Mouse (Mus musculus): ENCODE data around the gene Cenpc1. TPM values are rescaled to one million over a fixed set of nuclear protein-coding genes. Genes with fewer than 3 reads are reported as not detected.
A peak's percentile ranks its signal among the peaks of the same experiment; 100 is the strongest.

Cenpc1 gene
- polyA plus RNA-seq, 1 experiment from 2014 or later, result 28.5 TPM

DNA sequence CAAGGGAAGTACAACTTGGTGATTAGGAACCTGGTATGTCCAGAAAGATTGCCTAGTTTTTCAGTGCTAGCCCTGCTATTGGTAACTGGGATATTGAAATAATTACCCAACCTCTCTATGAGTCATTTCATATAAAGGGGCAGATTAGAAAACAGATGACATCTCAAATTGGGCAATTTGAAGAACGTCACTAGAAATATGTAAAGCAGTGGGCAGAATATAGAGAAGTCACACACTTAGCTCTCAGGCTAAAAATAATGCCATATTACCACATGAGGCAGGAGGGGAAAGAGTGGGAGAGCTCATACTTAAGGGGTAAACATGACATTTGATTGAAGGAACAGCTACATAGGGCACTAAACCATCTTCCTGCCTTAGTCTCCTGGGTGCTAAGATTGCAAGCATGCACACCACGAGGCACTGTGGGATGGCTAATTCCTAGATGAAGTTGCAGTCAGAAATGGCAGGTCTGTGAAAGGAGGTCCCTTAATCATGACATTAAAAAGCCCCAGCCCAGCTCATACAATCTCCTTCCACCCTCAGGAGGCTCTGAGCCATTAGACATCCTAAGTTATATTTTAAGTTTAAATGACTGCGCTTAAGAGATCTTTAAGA lies 13.4 kb upstream of the Cenpc1 start:
- Histone ChIP-seq H3K27ac (no peak overlapping the region), H3K4me2 (no peak overlapping the region), H3K9ac (no peak overlapping the region), H3K4me3 (no peak overlapping the region), H3K27me3 (no peaks in the 10 kb centered on the region), H3K9me3 (no peaks in the 10 kb centered on the region), H3K4me1 (no peaks in the 10 kb centered on the region), H3K36me3 (no peaks in the 10 kb centered on the region)
- no peak for ATAC-seq (ENCODE audit: insufficient number of reproducible peaks, low FRiP score, low TSS enrichment, low read depth)
- 78% methylated on average over 3 of the region's 3 CpGs for WGBS

DNA sequence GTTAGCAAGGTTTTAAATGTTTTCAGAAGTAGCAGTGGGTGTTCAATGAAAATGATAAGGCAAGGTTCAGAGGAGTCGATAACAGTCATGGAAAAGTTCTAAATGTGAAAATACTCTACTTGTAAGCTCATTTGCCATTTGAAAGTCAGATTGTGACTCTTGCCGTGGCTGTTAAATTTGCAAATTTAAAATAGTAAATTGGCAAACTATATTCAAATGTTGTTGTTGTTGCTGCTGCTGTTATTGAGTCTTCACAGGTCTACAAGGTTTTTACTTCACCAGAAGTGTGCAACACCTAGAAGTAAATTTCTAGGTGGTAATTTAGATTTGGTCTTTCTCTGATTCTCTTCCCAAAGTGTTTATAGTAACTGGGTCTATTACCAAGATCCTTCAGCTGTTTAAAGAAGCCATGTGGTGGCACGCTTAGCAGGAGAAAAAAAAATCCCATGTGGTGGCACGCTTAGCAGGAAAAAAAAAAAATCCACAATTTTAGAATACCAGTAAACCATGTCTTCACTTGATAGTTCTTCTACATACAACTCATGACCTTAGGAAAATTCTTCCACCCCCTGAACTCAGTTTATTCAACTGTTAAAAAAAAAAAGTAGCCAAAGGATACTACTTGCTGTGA lies 7.5 kb upstream of the Cenpc1 start:
- no peaks in the 10 kb centered on the region for H3K9me3 ChIP-seq
- H3K4me1 ChIP-seq, result no peaks in the 10 kb centered on the region
- H3K9ac ChIP-seq, result no peak overlapping the region
- no peak overlapping the region for H3K4me3 ChIP-seq
- H3K27ac ChIP-seq, result no peak overlapping the region
- no peaks in the 10 kb centered on the region for H3K27me3 ChIP-seq
- H3K36me3 ChIP-seq, result no peaks in the 10 kb centered on the region
- ATAC-seq (ENCODE audit: insufficient number of reproducible peaks, low FRiP score, low TSS enrichment, low read depth), result no peak
- no peak overlapping the region for H3K4me2 ChIP-seq
- 73% methylated on average over 4 of the region's 4 CpGs for WGBS

DNA sequence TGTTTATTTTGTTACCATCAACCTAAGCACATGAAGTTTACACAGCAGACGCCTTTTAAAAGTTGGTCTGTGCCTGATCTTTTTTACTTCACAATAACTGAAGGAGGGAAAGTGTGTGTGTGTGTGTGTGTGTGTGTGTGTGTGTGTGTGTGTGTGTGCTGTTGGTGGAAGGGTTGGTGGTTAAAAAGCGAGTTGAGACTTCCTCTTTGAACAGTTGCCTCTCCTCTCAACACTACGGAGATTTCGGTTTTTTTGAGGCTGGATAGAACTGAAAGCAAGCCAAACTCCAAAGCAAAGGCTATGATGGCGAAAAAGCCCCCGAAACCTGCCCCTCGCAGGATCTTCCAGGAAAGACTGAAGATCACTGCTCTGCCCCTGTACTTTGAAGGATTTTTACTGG lies 6.2 kb upstream of the Cenpc1 start, which contains the start of gene Stap1:
Stap1 (plus strand) TSS at position 209 of the 400 bp plus-strand sequence.
- H3K9ac ChIP-seq, result no peak within 1 kb of the TSS
- no peak for ATAC-seq (ENCODE audit: insufficient number of reproducible peaks, low FRiP score, low TSS enrichment, low read depth)
- no peak within 1 kb of the TSS for H3K27ac ChIP-seq
- 72% methylated on average over 7 of the region's 7 CpGs for WGBS
- H3K27me3 ChIP-seq, result no peaks in the 10 kb centered on the region
- H3K4me3 ChIP-seq, result no peak within 1 kb of the TSS
- no peaks in the 10 kb centered on the region for H3K36me3 ChIP-seq
- H3K9me3 ChIP-seq, result no peaks in the 10 kb centered on the region
- H3K4me1 ChIP-seq, result peaks cover 6% of the 10 kb centered on the region; the same call in 1 of the 2 replicates
- no peak within 1 kb of the TSS for H3K4me2 ChIP-seq

DNA sequence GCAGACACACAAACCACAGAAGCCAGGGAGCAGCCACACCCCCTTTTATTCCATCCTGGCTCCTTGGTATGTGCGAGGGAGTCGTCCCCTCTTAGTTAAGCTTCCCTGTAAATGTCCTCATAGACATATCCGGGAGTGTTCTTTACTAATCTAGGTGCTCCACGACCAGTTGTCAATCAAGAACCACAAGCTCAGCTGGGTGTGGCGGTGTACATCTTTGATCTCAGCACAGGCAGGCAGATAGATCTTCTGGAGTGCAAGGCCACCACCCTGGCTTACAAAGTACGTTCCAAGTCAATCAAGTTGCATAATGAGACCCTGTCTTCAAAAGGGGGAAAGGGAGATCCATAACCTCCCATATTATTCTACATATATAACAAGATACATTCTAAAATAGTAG lies 3.7 kb upstream of the Cenpc1 start:
- 70% methylated on average over 6 of the region's 6 CpGs for WGBS
- ATAC-seq (ENCODE audit: insufficient number of reproducible peaks, low FRiP score, low TSS enrichment, low read depth), result no peak
- Histone ChIP-seq H3K27me3 (no peaks in the 10 kb centered on the region), H3K36me3 (no peaks in the 10 kb centered on the region), H3K4me2 (no peak overlapping the region), H3K4me1 (peaks cover 10% of the 10 kb centered on the region; the same call in 1 of the 2 replicates), H3K9ac (no peak overlapping the region), H3K9me3 (no peaks in the 10 kb centered on the region), H3K4me3 (no peak overlapping the region), H3K27ac (no peak overlapping the region)

DNA sequence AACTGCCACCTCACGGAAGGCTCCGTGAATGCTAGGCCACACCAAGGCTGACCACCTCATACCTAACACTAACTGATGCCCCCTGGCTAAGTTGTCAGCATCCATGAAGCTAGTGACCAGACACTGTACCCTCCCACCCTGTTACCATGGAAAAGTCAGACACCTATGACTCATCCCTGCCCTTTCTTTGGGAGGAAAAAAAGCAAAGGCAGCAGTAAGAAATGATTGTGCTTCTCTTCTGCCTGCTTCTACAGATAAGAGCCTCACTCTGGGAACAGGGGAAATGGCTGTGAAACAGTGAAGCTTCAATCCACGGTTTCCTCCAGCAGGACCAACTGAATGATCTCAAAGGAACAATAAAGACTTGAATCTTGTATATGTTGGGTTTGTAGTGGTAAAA lies 3.1 kb upstream of the Cenpc1 start:
- 73% methylated on average over 3 of the region's 3 CpGs for WGBS
- H3K4me2 ChIP-seq, result no peak overlapping the region
- ATAC-seq (ENCODE audit: insufficient number of reproducible peaks, low FRiP score, low TSS enrichment, low read depth), result no peak

DNA sequence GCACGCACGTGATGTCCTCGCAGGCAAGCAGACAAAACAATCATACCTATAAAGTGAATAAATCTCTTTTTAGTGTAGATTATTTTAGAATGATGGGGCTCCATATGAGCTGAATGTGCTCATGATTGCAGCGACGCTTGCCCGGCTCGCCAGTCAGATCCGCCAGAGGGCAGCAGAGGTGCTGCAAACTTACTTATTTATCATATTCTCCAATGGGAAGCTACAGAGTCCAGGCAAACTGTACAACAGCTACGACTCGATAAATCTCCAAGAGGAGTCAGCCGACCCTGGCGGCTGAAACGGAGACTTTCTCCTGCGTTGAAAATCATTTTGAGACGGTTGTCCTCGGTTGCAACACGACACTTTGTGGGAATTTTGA lies 1.2 kb upstream of the Cenpc1 start:
- under 1% methylated on average over 17 of the region's 17 CpGs for WGBS
- Histone ChIP-seq H3K27me3 (no peaks in the 10 kb centered on the region), H3K4me1 (peaks cover 17% of the 10 kb centered on the region; the same call in 1 of the 2 replicates), H3K4me3 (peak overlapping the region; percentile 76), H3K27ac (peak overlapping the region; percentile 74), H3K9me3 (no peaks in the 10 kb centered on the region), H3K4me2 (peak overlapping the region; percentile 72), H3K36me3 (no peaks in the 10 kb centered on the region), H3K9ac (0 out of 2 replicates have a peak overlapping the region, but pooled peaks have one; percentile 12)
- no peak for ATAC-seq (ENCODE audit: insufficient number of reproducible peaks, low FRiP score, low TSS enrichment, low read depth)

More for the DNA sequence above, 3.1 kb upstream of the Cenpc1 start:
- Histone ChIP-seq H3K4me1 (peaks cover 15% of the 10 kb centered on the region; the same call in 1 of the 2 replicates), H3K4me3 (no peak overlapping the region), H3K9me3 (no peaks in the 10 kb centered on the region), H3K36me3 (no peaks in the 10 kb centered on the region), H3K9ac (no peak overlapping the region), H3K27ac (no peak overlapping the region), H3K27me3 (no peaks in the 10 kb centered on the region)

DNA sequence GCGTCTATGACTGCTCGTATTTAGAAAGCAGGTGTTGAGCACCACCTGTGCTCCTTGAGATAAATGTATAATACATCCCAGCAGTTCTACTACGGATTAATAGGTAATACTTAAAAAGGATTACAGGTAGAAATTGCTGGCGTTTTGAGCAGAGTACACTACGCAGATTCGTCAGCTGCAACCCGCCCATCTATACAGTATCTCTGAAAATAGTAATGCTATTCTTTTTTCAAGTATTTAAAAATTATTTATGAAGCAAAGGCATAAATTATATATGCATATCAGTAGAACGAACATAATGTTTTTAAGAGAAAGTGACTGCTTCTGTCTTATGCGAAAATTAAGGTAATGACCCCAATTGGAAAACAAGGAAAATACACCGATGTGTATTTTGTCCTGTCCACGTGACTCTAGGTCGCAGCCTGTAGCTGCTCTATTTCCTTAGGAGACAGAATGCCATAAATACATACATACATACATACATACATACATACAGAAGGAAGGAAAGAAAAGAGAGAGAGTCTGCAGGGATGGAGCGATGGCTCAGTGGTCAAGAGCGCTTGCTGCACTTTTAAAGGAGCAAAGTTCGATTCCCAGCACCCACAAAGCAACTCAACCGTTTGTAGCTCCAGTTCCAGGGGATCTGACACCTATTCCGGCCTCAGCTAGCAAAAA lies 630 bp upstream of the Cenpc1 start:
- Histone ChIP-seq H3K4me1 (peaks cover 17% of the 10 kb centered on the region; the same call in 1 of the 2 replicates), H3K27me3 (no peaks in the 10 kb centered on the region), H3K27ac (peak overlapping the region; percentile 74), H3K9me3 (no peaks in the 10 kb centered on the region), H3K4me3 (peak overlapping the region; percentile 76), H3K36me3 (no peaks in the 10 kb centered on the region), H3K4me2 (peak overlapping the region; percentile 72), H3K9ac (no peak overlapping the region)
- under 1% methylated on average over 17 of the region's 17 CpGs for WGBS
- peak; percentile 46 for ATAC-seq (ENCODE audit: insufficient number of reproducible peaks, low FRiP score, low TSS enrichment, low read depth)

DNA sequence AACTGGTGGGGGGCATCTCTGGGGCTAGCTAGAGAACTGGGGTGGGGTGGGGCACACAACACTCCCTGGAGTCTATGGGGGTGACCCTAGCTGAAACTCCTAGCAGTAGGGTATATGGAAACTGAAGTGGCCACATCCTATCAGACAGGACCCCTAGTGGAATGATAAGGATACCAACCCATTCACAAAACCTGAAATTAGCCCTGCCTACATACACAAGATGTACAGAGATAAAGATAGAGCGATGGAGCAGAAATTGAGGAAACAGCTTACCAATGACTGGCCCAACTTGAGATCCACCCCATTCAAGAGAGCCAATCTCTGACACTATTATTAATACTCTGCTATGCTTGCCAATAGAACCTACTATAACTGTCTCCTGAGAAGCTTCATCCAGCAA lies 1.9 kb downstream of the Cenpc1 start:
- Histone ChIP-seq H3K4me2 (0 out of 2 replicates have a peak overlapping the region, but pooled peaks have one; percentile 12), H3K4me1 (peaks cover 17% of the 10 kb centered on the region; the same call in 1 of the 2 replicates), H3K4me3 (no peak overlapping the region), H3K9ac (no peak overlapping the region), H3K9me3 (no peaks in the 10 kb centered on the region), H3K27ac (no peak overlapping the region), H3K27me3 (no peaks in the 10 kb centered on the region), H3K36me3 (no peaks in the 10 kb centered on the region)
- ATAC-seq (ENCODE audit: insufficient number of reproducible peaks, low FRiP score, low TSS enrichment, low read depth), result no peak
- 93% methylated on average over 1 of the region's 1 CpGs for WGBS

DNA sequence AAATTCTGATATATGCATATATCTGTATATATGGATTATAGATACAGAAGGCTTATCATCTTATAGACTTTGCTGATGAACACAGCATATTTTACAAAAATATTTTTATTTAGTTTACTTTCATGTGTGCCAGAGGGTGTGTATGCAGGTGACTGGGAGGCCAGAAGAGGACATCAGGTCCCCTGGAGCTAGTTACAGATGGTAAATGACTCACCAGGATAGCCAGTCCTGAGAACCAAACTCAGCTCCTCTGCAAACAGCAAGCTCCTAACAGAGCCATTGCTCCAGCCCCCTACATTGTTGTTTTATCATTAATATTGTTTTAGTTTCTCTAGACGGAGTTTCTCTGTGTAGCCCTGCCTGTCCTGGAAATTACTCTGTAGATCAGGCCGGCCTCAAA lies 35.6 kb downstream of the Cenpc1 start:
- Histone ChIP-seq H3K4me1 (no peaks in the 10 kb centered on the region), H3K9me3 (no peaks in the 10 kb centered on the region), H3K36me3 (peaks cover 34% of the 10 kb centered on the region), H3K27ac (no peak overlapping the region), H3K27me3 (no peaks in the 10 kb centered on the region), H3K9ac (no peak overlapping the region), H3K4me2 (no peak overlapping the region), H3K4me3 (no peak overlapping the region)
- no peak for ATAC-seq (ENCODE audit: insufficient number of reproducible peaks, low FRiP score, low TSS enrichment, low read depth)
- 85% methylated on average over 2 of the region's 2 CpGs for WGBS

DNA sequence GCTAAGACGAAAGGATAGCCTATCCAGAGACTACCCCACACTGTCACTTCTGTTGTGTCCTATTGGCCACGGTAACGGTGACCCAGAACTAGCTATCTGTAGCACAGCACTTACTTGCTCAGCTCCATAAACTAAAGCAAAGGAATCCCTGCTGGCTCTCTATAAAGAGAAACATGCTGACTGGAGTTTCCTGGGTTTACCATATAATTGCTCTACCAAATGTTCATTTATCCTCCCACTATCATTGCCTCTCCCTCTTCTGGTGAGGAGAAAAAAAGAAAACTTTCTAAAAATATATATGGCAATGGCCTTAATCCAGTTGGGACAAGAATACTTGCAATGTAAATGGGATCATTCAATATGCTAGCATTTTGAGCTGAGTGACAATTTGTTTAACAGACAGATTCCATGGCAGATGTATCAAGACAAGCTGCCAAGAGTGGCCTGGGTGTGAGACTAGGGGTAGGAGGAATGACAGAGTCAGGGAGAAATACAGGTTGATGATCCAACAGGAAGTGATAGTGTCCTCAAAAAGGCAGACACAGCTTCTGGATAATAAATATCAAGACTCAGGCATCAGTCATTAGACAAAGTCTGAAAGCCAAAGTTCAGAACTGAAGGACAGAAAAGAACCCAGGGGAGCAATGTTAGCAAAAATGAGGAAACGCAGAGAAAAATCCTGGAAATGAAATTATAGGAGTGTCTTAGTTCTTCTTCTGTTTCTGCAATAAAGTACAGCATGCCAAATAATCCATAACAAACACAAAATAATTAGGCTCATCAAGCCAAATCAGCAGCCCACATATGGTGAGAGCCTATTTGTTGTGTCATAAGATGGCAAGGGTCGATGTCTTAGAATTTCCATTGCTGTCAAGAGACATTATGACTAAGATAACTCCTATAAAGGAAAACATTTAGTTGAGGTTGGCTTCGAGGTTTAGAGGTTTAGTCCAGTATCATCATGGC lies 68.6 kb downstream of the Cenpc1 start:
- H3K27me3 ChIP-seq, result no peaks in the 10 kb centered on the region
- no peaks in the 10 kb centered on the region for H3K4me1 ChIP-seq
- H3K4me3 ChIP-seq, result no peak overlapping the region
- ATAC-seq (ENCODE audit: insufficient number of reproducible peaks, low FRiP score, low TSS enrichment, low read depth), result no peak
- WGBS, result 81% methylated on average over 6 of the region's 6 CpGs
- no peak overlapping the region for H3K27ac ChIP-seq
- H3K36me3 ChIP-seq, result no peaks in the 10 kb centered on the region
- H3K9ac ChIP-seq, result no peak overlapping the region
- H3K4me2 ChIP-seq, result no peak overlapping the region
- H3K9me3 ChIP-seq, result no peaks in the 10 kb centered on the region

DNA sequence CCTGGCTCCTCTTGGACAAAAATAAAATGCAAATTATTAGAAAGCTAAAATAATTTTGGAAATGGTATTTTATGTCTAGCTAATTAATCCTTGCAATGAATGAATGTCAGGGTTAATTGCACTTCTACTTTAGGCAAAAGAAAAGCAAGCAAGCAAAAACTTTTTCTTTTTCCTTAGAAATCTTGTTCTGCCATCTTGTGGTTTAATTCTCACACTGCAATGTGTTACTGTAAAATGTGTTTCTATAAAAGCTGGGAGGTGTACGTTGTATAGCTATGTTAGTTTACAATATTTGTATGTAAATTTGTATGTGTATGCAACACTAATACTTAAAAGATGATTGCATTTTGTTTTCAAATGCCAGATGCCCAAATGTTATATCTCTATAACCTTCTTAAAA lies 70.8 kb downstream of the Cenpc1 start:
- Histone ChIP-seq H3K4me1 (no peaks in the 10 kb centered on the region), H3K9ac (no peak overlapping the region), H3K4me3 (no peak overlapping the region), H3K9me3 (no peaks in the 10 kb centered on the region), H3K4me2 (no peak overlapping the region), H3K27me3 (no peaks in the 10 kb centered on the region), H3K27ac (no peak overlapping the region), H3K36me3 (no peaks in the 10 kb centered on the region)
- ATAC-seq (ENCODE audit: insufficient number of reproducible peaks, low FRiP score, low TSS enrichment, low read depth), result no peak
- WGBS, result 40% methylated on average over 1 of the region's 1 CpGs
